27 mouse cellular contexts compared by ENCODE assay signal in the genomic region with DNA sequence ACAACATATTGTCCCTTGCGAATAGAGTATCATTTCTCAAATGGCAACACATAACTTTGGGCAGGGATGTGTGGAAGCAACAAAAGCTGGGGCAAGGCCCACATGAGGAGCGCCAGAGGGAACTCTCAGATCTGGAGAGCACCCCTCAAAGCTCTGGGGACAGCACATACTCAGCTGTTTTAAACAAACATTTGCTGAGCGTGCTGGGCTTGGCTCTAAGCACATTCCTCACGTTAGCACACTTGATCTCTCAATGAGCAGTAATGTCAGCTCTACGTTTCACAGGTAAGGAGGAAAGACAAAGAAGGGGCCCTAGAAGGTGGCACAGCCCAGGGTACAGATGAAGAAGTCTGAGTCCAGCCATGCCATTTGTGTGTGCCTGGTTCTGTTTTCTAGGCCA.
DNase-seq lines count a peak whose midpoint lies in the region; ATAC-seq lines count a peak whose summit lies in the region.
"Had no signal": no experiment of that assay in that cellular context is flagged by ENCODE, and none has a peak within 500 bp of the region (broad histone marks: within the 10 kb centered on the region; RNA-seq: fewer than 3 reads in every experiment).

No protein-coding gene starts in this region.

- no peaks in the 10 kb centered on the region for H3K9me3 ChIP-seq in stomach, embryonic 14.5 days (ENCODE audit: control insufficient read depth, low read depth, low read length)
- H3K9me3 ChIP-seq: G1E; limb, embryonic 10.5 days; limb, embryonic 15.5 days; midbrain, embryonic 10.5 days; midbrain, embryonic 15.5 days had no signal

- no peak overlapping the region for H3K27ac ChIP-seq in stomach, embryonic 14.5 days (ENCODE audit: low read length)
- H3K27ac ChIP-seq: heart, adult 2 months; kidney, postnatal 0 days; limb, embryonic 15.5 days; liver, embryonic 14.5 days; midbrain, embryonic 10.5 days; midbrain, embryonic 15.5 days had no signal

- ATAC-seq in stomach, embryonic 14.5 days (ENCODE audit: insufficient number of reproducible peaks, insufficient read depth, low FRiP score, low read depth) = peak; percentile 62; the same call in 1 of the 2 replicates
- ATAC-seq: forebrain, embryonic 14.5 days; hindbrain, embryonic 16.5 days; midbrain, embryonic 15.5 days had no signal

- H3K9ac ChIP-seq in stomach, embryonic 14.5 days (replicated peaks; ENCODE audit: low read depth, low read length) = no peak overlapping the region
- H3K9ac ChIP-seq: heart, embryonic 12.5 days; limb, embryonic 15.5 days; liver, embryonic 14.5 days; midbrain, embryonic 15.5 days had no signal

- H3K4me2 ChIP-seq in stomach, embryonic 14.5 days (replicated peaks; ENCODE audit: low read depth, low read length) = no peak overlapping the region
- H3K4me2 ChIP-seq: heart, embryonic 12.5 days; limb, embryonic 15.5 days; midbrain, embryonic 15.5 days had no signal

- H3K27me3 ChIP-seq in stomach, embryonic 14.5 days (ENCODE audit: control insufficient read depth, insufficient read depth, low read length) = no peaks in the 10 kb centered on the region
- H3K27me3 ChIP-seq: heart, embryonic 12.5 days; limb, embryonic 15.5 days; midbrain, embryonic 15.5 days had no signal

- H3K4me1 ChIP-seq in stomach, embryonic 14.5 days (ENCODE audit: control insufficient read depth, insufficient read depth, low read length) = no peaks in the 10 kb centered on the region
- H3K4me1 ChIP-seq: heart, embryonic 12.5 days; midbrain, embryonic 10.5 days; midbrain, embryonic 15.5 days had no signal

- no peak overlapping the region for H3K4me3 ChIP-seq in stomach, embryonic 14.5 days (ENCODE audit: low read depth, low read length)
- H3K4me3 ChIP-seq: heart, adult 2 months; heart, embryonic 12.5 days; limb, embryonic 10.5 days; limb, embryonic 15.5 days; midbrain, embryonic 10.5 days; midbrain, embryonic 15.5 days had no signal

- intact Hi-C loops in heart, postnatal 14 days (cut with DNase I) = no loop called here
- intact Hi-C loops in heart, postnatal 10 days (cut with DNase I) = no loop called here

- no peaks in the 10 kb centered on the region for H3K36me3 ChIP-seq in stomach, embryonic 14.5 days (ENCODE audit: control insufficient read depth, insufficient read depth, low read length)
- H3K36me3 ChIP-seq: G1E; heart, embryonic 12.5 days; limb, embryonic 10.5 days; limb, embryonic 15.5 days; midbrain, embryonic 10.5 days; midbrain, embryonic 15.5 days had no signal

- WGBS in stomach, embryonic 14.5 days = 38% methylated on average over 5 of the region's 5 CpGs

- DNase-seq in heart, adult 11 months = peak; percentile 68
- DNase-seq in heart, postnatal 14 days = no peak
- DNase-seq in lung, postnatal 10 days = peak; percentile 64
- no peak for DNase-seq in liver
- no peak for DNase-seq in gastrocnemius, adult 8-10 months (ENCODE audit: low spot score in 2 of 2)
- DNase-seq in heart, postnatal 10 days = no peak
- DNase-seq: adrenal gland, adult 8-10 months; cerebellum, adult 8-10 months; cerebellum, postnatal 25 days; gastrocnemius, postnatal 36 days; heart, adult 2 months; kidney, adult 2 months; kidney, postnatal 4 days; right cerebral cortex, adult 18-20 months; thymus, adult 2 months; thymus, postnatal 4 days had no signal

Comparison
In these comparisons a context has a peak if more than half of its experiments do, and no peak if none do; other contexts are left out.
1. DNase-seq: peak in heart, adult 11 months (single experiment) and lung, postnatal 10 days (single experiment); none in heart, postnatal 14 days (0 of 2), liver (single experiment), gastrocnemius, adult 8-10 months (0 of 2) and heart, postnatal 10 days (0 of 2).